Mouse (Mus musculus): ENCODE measurements around the gene Ttll7. TPM values are rescaled to one million over a fixed set of nuclear protein-coding genes. Genes with fewer than 3 reads are reported as not detected.

Ttll7 gene
- polyA plus RNA-seq, 1 experiment from 2014 or later = 1.6 TPM

DNA sequence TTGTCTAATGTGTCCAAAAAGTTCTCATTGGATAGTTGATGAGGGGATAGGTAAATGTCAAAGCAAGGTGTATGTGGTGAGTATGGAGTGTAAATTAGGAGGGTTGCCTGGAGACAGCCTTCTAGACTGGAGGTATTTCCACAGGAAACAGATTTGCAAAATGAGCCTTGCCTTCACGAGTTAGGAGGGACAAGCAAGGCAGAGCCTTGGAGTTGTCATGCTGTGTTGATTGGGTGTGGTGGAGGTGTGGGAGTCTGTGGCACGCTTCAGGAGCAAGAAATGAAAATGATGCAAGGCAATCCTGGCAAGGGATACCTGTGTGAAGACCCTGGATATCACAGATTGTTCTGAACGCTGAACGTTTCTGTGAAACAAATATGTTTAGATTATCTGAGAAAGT is 84.7 kb downstream of the Ttll7 start:
- ATAC-seq = no peak
- 68% methylated on average over 4 of the region's 4 CpGs for WGBS
- H3K27me3 ChIP-seq (replicated peaks; ENCODE audit: control insufficient read depth, insufficient read depth, low read length) = no peaks in the 10 kb centered on the region

DNA sequence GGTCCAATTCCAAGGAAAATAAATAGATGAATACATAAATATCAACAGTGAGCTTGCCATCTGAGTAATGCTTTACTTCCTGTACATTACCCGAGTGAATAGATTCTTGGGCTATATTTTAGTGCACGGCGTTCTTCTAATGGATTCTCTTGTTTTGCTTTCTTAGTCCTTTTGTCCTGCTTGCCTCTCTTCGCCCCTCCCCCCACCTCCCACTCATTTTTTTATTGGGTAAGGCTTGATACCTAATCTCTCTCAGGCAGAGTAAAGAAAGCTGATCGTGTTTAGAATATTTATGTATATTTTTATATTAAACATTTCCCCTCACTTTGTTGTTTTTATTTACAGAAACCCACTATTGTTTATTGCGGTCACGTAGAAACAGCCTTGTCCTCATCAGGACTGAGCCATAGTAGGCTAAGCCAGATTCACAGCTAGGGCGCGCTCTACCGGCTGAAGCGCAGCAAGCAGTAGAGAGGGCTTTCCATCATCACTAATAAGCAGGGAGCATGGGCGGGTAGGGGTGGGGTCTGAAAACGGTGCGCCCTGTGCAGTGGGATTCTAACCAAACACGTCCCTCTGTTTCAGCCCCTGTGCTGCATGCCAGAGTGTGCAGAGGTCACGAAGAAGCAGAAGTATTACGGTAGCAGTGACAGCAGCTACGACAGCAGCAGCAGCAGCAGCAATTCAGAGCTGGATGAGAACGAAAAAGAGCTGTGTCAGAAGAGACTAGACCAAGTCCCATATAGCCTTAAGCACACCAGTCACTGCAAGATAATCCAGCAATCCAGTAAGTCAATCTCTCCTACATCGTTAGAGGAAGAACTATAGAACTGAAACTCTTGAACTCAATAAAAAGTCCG is 87.5 kb downstream of the Ttll7 start:
- H3K36me3 ChIP-seq (ENCODE audit: control insufficient read depth, insufficient read depth) = no peaks in the 10 kb centered on the region
- H3K4me3 ChIP-seq (ENCODE audit: low read depth, low read length) = no peak overlapping the region
- no peak overlapping the region for H3K4me2 ChIP-seq (replicated peaks; ENCODE audit: low read depth)
- no peak overlapping the region for H3K27ac ChIP-seq (ENCODE audit: low read depth, low read length)
- TF ChIP-seq CTCF (IDR thresholded peaks at IDR 0.05; ENCODE audit: low read depth) = peak; percentile 58
- H3K4me1 ChIP-seq (replicated peaks; ENCODE audit: control insufficient read depth, insufficient read depth, low read length) = no peaks in the 10 kb centered on the region
- no peak overlapping the region for H3K9ac ChIP-seq (ENCODE audit: low read depth, low read length)
- no peak for ATAC-seq
- H3K27me3 ChIP-seq (replicated peaks; ENCODE audit: control insufficient read depth, insufficient read depth, low read length) = no peaks in the 10 kb centered on the region
- H3K9me3 ChIP-seq (ENCODE audit: control insufficient read depth) = no peaks in the 10 kb centered on the region
- 30% methylated on average over 21 of the region's 21 CpGs for WGBS

More for the DNA sequence above, 84.7 kb downstream of the Ttll7 start:
- Histone ChIP-seq H3K9ac (ENCODE audit: low read depth, low read length) (no peak overlapping the region), H3K4me3 (ENCODE audit: low read depth, low read length) (no peak overlapping the region), H3K27ac (ENCODE audit: low read depth, low read length) (no peak overlapping the region), H3K4me2 (replicated peaks; ENCODE audit: low read depth) (no peak overlapping the region), H3K36me3 (ENCODE audit: control insufficient read depth, insufficient read depth) (no peaks in the 10 kb centered on the region), H3K4me1 (replicated peaks; ENCODE audit: control insufficient read depth, insufficient read depth, low read length) (no peaks in the 10 kb centered on the region), H3K9me3 (ENCODE audit: control insufficient read depth) (no peaks in the 10 kb centered on the region)
- no peak for TF ChIP-seq CTCF (IDR thresholded peaks at IDR 0.05; ENCODE audit: low read depth)

DNA sequence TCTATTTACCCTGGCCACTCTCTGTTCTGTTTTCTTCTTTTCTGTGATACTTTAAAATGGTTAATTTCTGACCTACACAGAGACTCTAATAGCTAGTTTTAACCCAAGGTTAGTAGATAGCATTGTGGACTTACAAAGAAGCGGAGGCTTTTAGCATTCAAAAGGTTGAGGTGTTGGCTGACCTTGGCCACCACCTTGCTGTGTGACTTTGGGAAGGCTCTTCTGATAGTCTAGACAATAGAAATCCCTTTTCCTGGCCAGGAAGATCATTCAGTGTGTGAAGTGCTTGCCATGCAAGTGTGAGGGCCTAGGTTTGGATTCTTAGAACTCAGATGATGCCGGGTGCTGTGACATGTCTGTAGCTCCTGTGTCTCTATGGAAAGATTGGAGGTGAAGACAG is 90.9 kb downstream of the Ttll7 start:
- no peaks in the 10 kb centered on the region for H3K36me3 ChIP-seq (ENCODE audit: control insufficient read depth, insufficient read depth)
- 95% methylated on average over 2 of the region's 2 CpGs for WGBS
- no peak for ATAC-seq

DNA sequence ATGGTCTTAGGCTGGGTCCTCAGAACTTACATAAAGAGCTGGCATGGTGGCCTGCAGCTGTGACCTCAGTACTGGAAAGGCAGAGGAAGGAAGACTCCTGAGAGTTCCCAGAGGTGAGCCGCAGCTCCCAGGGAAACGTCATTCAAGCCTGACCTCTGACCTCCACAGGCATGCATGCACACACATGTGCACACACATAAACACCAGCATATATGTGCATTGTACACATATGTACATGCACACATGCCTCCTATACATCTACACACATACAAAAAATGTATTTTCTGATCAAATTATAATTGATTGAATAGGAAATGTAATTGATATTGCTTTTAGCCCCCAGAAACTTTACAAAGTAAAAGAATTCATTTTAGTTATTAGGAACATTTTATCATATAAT is 93.2 kb downstream of the Ttll7 start:
- TF ChIP-seq CTCF (IDR thresholded peaks at IDR 0.05; ENCODE audit: low read depth) = no peak
- no peaks in the 10 kb centered on the region for H3K36me3 ChIP-seq (ENCODE audit: control insufficient read depth, insufficient read depth)
- no peaks in the 10 kb centered on the region for H3K4me1 ChIP-seq (replicated peaks; ENCODE audit: control insufficient read depth, insufficient read depth, low read length)
- H3K9ac ChIP-seq (ENCODE audit: low read depth, low read length) = no peak overlapping the region
- H3K27me3 ChIP-seq (replicated peaks; ENCODE audit: control insufficient read depth, insufficient read depth, low read length) = no peaks in the 10 kb centered on the region
- WGBS = 43% methylated on average over 2 of the region's 2 CpGs
- no peak for ATAC-seq
- H3K9me3 ChIP-seq (ENCODE audit: control insufficient read depth) = no peaks in the 10 kb centered on the region
- H3K27ac ChIP-seq (ENCODE audit: low read depth, low read length) = no peak overlapping the region
- H3K4me2 ChIP-seq (replicated peaks; ENCODE audit: low read depth) = no peak overlapping the region
- no peak overlapping the region for H3K4me3 ChIP-seq (ENCODE audit: low read depth, low read length)

More for the DNA sequence above, 90.9 kb downstream of the Ttll7 start:
- Histone ChIP-seq H3K4me1 (replicated peaks; ENCODE audit: control insufficient read depth, insufficient read depth, low read length) (no peaks in the 10 kb centered on the region), H3K4me3 (ENCODE audit: low read depth, low read length) (no peak overlapping the region), H3K9ac (ENCODE audit: low read depth, low read length) (no peak overlapping the region), H3K4me2 (replicated peaks; ENCODE audit: low read depth) (no peak overlapping the region), H3K27me3 (replicated peaks; ENCODE audit: control insufficient read depth, insufficient read depth, low read length) (no peaks in the 10 kb centered on the region), H3K9me3 (ENCODE audit: control insufficient read depth) (no peaks in the 10 kb centered on the region), H3K27ac (ENCODE audit: low read depth, low read length) (no peak overlapping the region)
- TF ChIP-seq CTCF (IDR thresholded peaks at IDR 0.05; ENCODE audit: low read depth) = no peak

GRCm38 (mm10) chr3:146945887-146946286 is 93.7 kb downstream of the Ttll7 start:
- no peaks in the 10 kb centered on the region for H3K9me3 ChIP-seq (ENCODE audit: control insufficient read depth)
- no peaks in the 10 kb centered on the region for H3K4me1 ChIP-seq (replicated peaks; ENCODE audit: control insufficient read depth, insufficient read depth, low read length)
- H3K4me3 ChIP-seq (ENCODE audit: low read depth, low read length) = peak overlapping the region; percentile 25
- H3K9ac ChIP-seq (ENCODE audit: low read depth, low read length) = no peak overlapping the region
- no peak overlapping the region for H3K27ac ChIP-seq (ENCODE audit: low read depth, low read length)
- WGBS = 2% methylated on average over 13 of the region's 13 CpGs
- no peaks in the 10 kb centered on the region for H3K36me3 ChIP-seq (ENCODE audit: control insufficient read depth, insufficient read depth)
- peak overlapping the region; percentile 61 for H3K4me2 ChIP-seq (replicated peaks; ENCODE audit: low read depth)
- no peaks in the 10 kb centered on the region for H3K27me3 ChIP-seq (replicated peaks; ENCODE audit: control insufficient read depth, insufficient read depth, low read length)
- peak; percentile 88 for TF ChIP-seq CTCF (IDR thresholded peaks at IDR 0.05; ENCODE audit: low read depth)
- ATAC-seq = 0 out of 2 replicates have a peak, but pooled peaks have one; percentile 41

GRCm38 (mm10) chr3:146946641-146947040 is 94.5 kb downstream of the Ttll7 start:
- Histone ChIP-seq H3K4me2 (replicated peaks; ENCODE audit: low read depth) (no peak overlapping the region), H3K27ac (ENCODE audit: low read depth, low read length) (no peak overlapping the region), H3K4me1 (replicated peaks; ENCODE audit: control insufficient read depth, insufficient read depth, low read length) (no peaks in the 10 kb centered on the region), H3K27me3 (replicated peaks; ENCODE audit: control insufficient read depth, insufficient read depth, low read length) (no peaks in the 10 kb centered on the region), H3K4me3 (ENCODE audit: low read depth, low read length) (no peak overlapping the region), H3K36me3 (ENCODE audit: control insufficient read depth, insufficient read depth) (no peaks in the 10 kb centered on the region), H3K9ac (ENCODE audit: low read depth, low read length) (no peak overlapping the region), H3K9me3 (ENCODE audit: control insufficient read depth) (no peaks in the 10 kb centered on the region)
- TF ChIP-seq CTCF (IDR thresholded peaks at IDR 0.05; ENCODE audit: low read depth) = no peak
- 79% methylated on average over 8 of the region's 8 CpGs for WGBS
- no peak for ATAC-seq
